Mouse (Mus musculus) adipocyte (in vitro differentiated cells): ENCODE data around the gene Mettl2.
"Not testable (repeated sequence)": the region's sequence is repeated elsewhere in the genome, so short reads cannot be mapped to it uniquely, and the experiment has no call there.

Experiments
- DNase-seq: peaks from one replicate; pipeline ENCODE4 v3.0.0-alpha.2; 2016; ENCODE audit warnings: low spot score

Mettl2 gene

GRCm38 (mm10) chr11:105125735-105126519 is at the start of gene Mettl2:
Gene Mettl2, plus strand, starts transcription at chr11:105126425.
- peak; percentile 90 for DNase-seq

- not testable (repeated sequence) for DNase-seq
Observed at GRCm38 (mm10) chr11:105112448-105112847, 13.8 kb upstream of the Mettl2 start.

- DNase-seq, result no peak
Observed at GRCm38 (mm10) chr11:105117814-105118213, 8.4 kb upstream of the Mettl2 start.

- DNase-seq, result no peak
Observed at GRCm38 (mm10) chr11:105120551-105121061, 5.6 kb upstream of the Mettl2 start.

- not testable (repeated sequence) for DNase-seq
Observed at GRCm38 (mm10) chr11:105121792-105122191, 4.4 kb upstream of the Mettl2 start.

- peak; percentile 83 for DNase-seq
Observed at GRCm38 (mm10) chr11:105123986-105124385, 2.2 kb upstream of the Mettl2 start.

GRCm38 (mm10) chr11:105126520-105127029 is 350 bp downstream of the Mettl2 start:
- no peak for DNase-seq

- DNase-seq, result no peak
Observed at GRCm38 (mm10) chr11:105135692-105136091, 9.5 kb downstream of the Mettl2 start.

GRCm38 (mm10) chr11:105137255-105137654 is 11.0 kb downstream of the Mettl2 start:
- not testable (repeated sequence) for DNase-seq

GRCm38 (mm10) chr11:105140512-105140911 is 14.3 kb downstream of the Mettl2 start:
- not testable (repeated sequence) for DNase-seq

- no peak for DNase-seq
Observed at GRCm38 (mm10) chr11:105141115-105141514, 14.9 kb downstream of the Mettl2 start.

GRCm38 (mm10) chr11:105143564-105143963 is 17.3 kb downstream of the Mettl2 start:
- no peak for DNase-seq

GRCm38 (mm10) chr11:105144084-105144483 is 17.9 kb downstream of the Mettl2 start:
- DNase-seq, result no peak

- peak; percentile 46 for DNase-seq
Observed at GRCm38 (mm10) chr11:105144508-105145210, 18.4 kb downstream of the Mettl2 start.

- DNase-seq, result no peak
Observed at GRCm38 (mm10) chr11:105145211-105145610, 19.0 kb downstream of the Mettl2 start.

- DNase-seq, result no peak
Observed at GRCm38 (mm10) chr11:105146593-105146992, 20.4 kb downstream of the Mettl2 start, which contains the start of gene Gm10842. Gene Gm10842, plus strand, starts transcription at chr11:105146893.

GRCm38 (mm10) chr11:105149353-105149752 is 23.1 kb downstream of the Mettl2 start:
- DNase-seq, result no peak

- DNase-seq, result no peak
Observed at GRCm38 (mm10) chr11:105149766-105150165, 23.5 kb downstream of the Mettl2 start.

- DNase-seq, result no peak
Observed at GRCm38 (mm10) chr11:105150691-105151090, 24.5 kb downstream of the Mettl2 start.

GRCm38 (mm10) chr11:105151226-105152016 is 25.2 kb downstream of the Mettl2 start:
- no peak for DNase-seq

GRCm38 (mm10) chr11:105152017-105152300 is 25.7 kb downstream of the Mettl2 start:
- no peak for DNase-seq

- no peak for DNase-seq
Observed at GRCm38 (mm10) chr11:105152357-105152899, 26.2 kb downstream of the Mettl2 start.
